Mouse (Mus musculus) urinary bladder, adult 2 months (tissue): Measurements from ENCODE around the gene Dnajc22. TPM values are rescaled to one million over a fixed set of nuclear protein-coding genes. Genes with fewer than 3 reads are reported as not detected.
"Not testable (repeated sequence)": the region's sequence is repeated elsewhere in the genome, so short reads cannot be mapped to it uniquely, and the experiment has no call there.

Experiments used
- DNase-seq: peaks from one replicate; pipeline ENCODE4 v3.0.0; 2022; ENCODE audit warnings: low spot score
- polyA plus RNA-seq: library from polyadenylated mRNA; depleted of rRNA; stranded (reverse); fragments of >200 nt; gene quantifications from 2 replicates; pipeline ENCODE4 v1.2.3, GENCODE M21; 2012; rRNA removed

Dnajc22 gene
- polyA plus RNA-seq = 0.10 TPM in 1 of 2 replicates, not detected in the other

- DNase-seq = no peak
These were observed at the start of gene Dnajc22 for GRCm38 (mm10) chr15:99092870-99093269. TSS of gene Dnajc22 (plus strand) at chr15:99093170.

GRCm38 (mm10) chr15:99044854-99045253 is 48.1 kb upstream of the Dnajc22 start:
- DNase-seq = no peak

- DNase-seq = not testable (repeated sequence)
These were observed 47.2 kb upstream of the Dnajc22 start for GRCm38 (mm10) chr15:99045734-99046133.

GRCm38 (mm10) chr15:99049473-99050253 is 43.3 kb upstream of the Dnajc22 start:
- no peak for DNase-seq

GRCm38 (mm10) chr15:99053373-99053772 is 39.6 kb upstream of the Dnajc22 start:
- DNase-seq = no peak

- DNase-seq = no peak
These were observed 37.9 kb upstream of the Dnajc22 start, which contains the start of gene Prph for GRCm38 (mm10) chr15:99055040-99055439. TSS of gene Prph (plus strand) at chr15:99055174.

GRCm38 (mm10) chr15:99055511-99055961 is 37.4 kb upstream of the Dnajc22 start:
- no peak for DNase-seq

GRCm38 (mm10) chr15:99056332-99056731 is 36.6 kb upstream of the Dnajc22 start:
- no peak for DNase-seq

GRCm38 (mm10) chr15:99065557-99066165 is 27.3 kb upstream of the Dnajc22 start:
- DNase-seq = no peak

- DNase-seq = no peak
These were observed 21.0 kb upstream of the Dnajc22 start for GRCm38 (mm10) chr15:99071988-99072387.

- DNase-seq = no peak
These were observed 18.9 kb upstream of the Dnajc22 start, which contains the start of gene Troap for GRCm38 (mm10) chr15:99074019-99074599. TSS of gene Troap (plus strand) at chr15:99074575.

- peak; percentile 92 for DNase-seq
These were observed 18.2 kb upstream of the Dnajc22 start for GRCm38 (mm10) chr15:99074600-99075333.

- DNase-seq = not testable (repeated sequence)
These were observed 17.0 kb upstream of the Dnajc22 start for GRCm38 (mm10) chr15:99076011-99076410.

- DNase-seq = no peak
These were observed 14.6 kb upstream of the Dnajc22 start for GRCm38 (mm10) chr15:99078181-99078910.

- DNase-seq = no peak
These were observed 13.2 kb upstream of the Dnajc22 start for GRCm38 (mm10) chr15:99079804-99080203.

GRCm38 (mm10) chr15:99082322-99082721 is 10.6 kb upstream of the Dnajc22 start:
- DNase-seq = no peak

- DNase-seq = no peak
These were observed 10.1 kb upstream of the Dnajc22 start for GRCm38 (mm10) chr15:99082840-99083239.

GRCm38 (mm10) chr15:99083258-99083657 is 9.7 kb upstream of the Dnajc22 start:
- DNase-seq = no peak

GRCm38 (mm10) chr15:99083867-99084557 is 9.0 kb upstream of the Dnajc22 start:
- no peak for DNase-seq

GRCm38 (mm10) chr15:99084618-99085017 is 8.4 kb upstream of the Dnajc22 start:
- no peak for DNase-seq

GRCm38 (mm10) chr15:99085997-99086396 is 7.0 kb upstream of the Dnajc22 start:
- DNase-seq = no peak
